Mouse (Mus musculus) 3134 (cell line): ENCODE measurements around the gene Ly6g5b.

Experiments used
- DNase-seq: peaks from one replicate; pipeline ENCODE4 v3.0.0-alpha.2; 2011; ENCODE audit warnings: low spot score; ENCODE audit not compliant: insufficient read length; ENCODE audit errors: extremely low read depth

The Ly6g5b gene

DNA sequence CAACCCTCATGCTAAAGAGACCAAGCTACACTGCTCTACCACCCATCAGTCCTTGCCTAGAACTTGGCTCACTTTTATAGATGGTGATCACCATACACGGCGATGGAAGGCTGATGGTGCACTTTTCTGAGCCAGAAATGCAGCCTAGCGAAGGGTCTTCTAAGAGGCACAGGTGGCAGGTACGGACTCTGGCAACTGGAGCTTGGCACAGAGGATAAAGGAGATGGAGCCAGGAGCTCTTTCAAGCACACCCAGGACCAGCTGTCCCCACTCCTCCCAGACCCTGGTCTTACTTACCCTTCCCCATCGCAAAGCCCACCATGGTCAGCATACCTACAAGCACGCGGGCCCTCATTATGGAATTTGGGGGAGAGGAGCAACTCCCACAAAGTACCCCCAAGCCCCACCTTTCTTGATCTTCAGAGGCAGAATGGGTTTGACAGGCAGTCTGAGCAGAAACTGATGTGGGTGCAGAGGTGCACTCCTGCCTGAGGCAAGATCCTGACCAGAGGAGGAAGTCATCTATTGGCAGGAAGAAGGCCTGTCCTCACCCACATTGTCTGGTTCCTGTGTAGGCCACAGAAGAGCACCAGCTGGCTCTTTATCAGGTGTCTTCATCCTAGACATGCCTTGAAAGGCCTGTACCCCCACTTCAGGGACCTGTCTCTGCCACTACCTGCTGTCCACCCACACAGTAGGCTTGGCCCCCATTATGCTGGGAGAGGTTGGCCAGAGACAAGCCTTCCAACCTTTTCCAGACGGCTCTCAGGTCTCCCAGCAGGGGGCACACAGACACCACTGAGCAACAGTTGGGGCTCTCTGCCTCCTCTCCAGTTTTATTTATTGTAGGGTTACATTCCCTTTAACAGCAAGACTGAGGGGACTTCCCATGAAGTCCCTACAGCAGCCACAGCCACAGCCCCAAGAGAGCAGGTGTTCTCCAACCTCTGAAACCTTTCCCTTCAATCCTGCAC, at the start of gene Ly6g5b:
Gene Ly6g5b, minus strand, starts transcription at position 383 of the 974 bp plus-strand sequence.
- DNase-seq, result no peak

DNA sequence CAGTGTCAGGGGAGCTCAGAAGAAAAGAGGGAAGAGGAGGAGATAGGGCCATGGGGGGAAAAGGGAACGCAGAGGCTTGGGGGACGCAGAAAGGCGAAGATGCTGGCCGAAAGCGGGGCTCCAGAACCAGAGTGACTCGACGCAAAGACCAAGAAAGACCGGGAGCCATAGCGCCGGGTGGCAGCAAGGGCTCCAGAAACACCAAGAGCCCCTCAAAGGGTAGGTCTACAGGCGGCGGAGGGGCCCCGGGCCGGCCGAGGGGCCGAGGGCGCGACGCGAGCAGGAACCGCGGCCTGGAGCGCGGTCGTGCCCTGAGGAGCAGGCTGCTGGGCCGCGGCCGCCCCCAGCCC, 49.0 kb upstream of the Ly6g5b start:
- no peak for DNase-seq

DNA sequence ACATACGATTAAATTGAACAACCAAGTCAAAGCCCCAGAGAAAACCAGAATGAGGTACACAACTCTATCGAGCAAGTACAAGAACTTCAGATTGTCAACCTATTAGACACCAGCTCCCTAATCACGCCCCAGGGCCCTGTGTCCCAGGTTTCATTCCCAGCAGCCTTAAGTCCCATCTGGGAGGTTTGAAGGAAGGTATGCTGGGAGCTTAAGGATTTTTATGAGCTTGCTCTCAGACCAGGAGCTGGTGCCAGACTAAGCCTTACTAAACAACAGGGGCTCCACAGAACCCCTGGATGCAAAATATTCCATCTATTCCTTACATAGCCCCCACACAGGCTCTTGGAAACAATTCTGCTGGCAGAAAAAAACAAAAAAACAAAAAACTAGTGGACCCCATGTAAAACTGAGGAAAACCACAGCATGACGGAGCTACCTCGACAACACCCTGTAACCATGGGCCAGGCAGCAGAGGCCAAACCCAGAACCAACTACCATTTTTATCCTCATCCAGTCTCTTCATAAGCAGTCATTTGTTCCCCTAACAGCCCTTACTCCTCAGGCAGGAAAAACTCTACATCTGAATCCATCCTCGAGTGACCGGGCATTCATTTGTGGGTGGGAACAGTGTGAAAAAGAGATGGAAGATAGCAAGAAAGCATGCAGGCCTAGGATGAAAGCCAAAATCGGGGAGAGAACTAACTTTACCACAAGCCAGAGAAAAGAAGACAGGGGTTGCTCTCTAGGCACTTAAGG, 48.3 kb upstream of the Ly6g5b start:
- DNase-seq, result no peak

DNA sequence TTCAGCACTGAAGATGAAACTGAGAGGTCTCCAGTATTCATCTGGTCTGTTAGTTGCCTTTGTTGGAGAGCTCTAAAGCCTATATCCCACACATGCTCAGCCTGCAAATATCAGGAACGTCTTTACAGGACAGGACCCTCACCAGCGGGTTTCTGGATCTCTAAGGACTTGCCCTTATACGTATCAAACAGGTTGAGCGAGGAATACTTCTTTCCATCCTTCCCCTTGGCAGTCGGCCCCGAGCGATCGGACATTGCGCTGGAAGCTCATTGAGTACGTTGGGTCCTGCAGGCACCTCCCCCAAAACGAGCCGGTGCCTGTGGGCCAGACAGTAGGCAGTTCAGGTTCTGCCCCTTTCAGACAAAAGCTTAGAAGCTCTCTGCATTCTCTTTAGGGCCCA, 47.5 kb upstream of the Ly6g5b start:
- no peak for DNase-seq

DNA sequence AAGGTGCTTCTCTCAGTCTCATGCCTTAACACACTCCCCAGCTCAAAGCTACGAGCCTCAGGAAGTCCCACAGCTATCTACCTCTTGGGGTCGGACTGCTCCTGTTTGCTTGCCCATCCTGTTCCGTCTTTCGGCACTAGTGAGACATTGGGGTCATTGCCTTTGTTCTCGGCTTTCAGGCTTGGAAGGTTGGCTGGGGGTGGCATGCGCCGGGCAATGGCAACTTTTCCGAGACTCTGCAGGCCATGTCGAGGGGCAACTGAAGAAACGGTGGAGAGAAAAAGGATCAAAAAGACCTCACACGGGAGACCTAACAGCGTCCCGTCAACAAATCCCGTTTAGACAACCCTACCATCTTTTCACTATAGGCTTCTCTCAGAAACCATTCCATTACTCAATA, 46.9 kb upstream of the Ly6g5b start:
- no peak for DNase-seq

DNA sequence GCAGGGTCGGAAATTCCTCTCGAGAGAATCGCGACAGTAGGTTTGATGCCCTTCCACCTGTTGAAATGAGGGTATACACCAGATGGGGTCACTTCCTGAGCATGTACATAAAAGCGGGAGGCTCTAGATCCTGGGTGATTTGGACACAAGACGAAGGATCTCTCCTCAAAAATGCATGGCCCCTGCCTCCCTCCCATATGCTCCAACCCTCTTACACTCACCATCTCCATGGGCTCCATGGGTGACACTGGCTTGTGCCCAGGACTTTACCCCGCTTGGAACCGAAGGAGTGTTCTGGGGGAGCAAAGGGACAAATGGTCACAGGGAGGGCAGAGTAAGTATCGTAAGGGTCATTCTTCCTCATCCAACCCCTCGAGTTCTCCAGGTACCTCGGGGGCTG, 46.2 kb upstream of the Ly6g5b start:
- no peak for DNase-seq

DNA sequence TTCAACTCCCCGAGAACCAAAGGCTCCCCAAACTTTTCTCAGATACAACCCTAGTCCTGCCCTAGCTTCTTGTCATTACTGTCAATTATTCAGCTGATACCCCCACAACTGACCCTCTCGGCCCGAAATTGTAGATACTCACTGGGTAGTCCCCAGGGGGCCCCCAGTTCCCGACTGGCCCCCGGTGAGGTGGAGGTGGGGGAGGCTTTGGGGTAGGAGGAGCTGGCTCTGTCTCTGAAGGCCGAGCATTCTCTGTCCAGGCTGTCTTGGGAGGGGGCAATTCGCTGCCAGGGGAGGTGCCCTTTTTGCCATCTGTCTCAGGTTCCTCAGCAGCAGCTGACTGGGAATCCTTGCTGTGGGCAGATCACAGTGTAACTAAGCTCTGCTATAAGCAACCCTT, 44.4 kb upstream of the Ly6g5b start:
- DNase-seq, result no peak

DNA sequence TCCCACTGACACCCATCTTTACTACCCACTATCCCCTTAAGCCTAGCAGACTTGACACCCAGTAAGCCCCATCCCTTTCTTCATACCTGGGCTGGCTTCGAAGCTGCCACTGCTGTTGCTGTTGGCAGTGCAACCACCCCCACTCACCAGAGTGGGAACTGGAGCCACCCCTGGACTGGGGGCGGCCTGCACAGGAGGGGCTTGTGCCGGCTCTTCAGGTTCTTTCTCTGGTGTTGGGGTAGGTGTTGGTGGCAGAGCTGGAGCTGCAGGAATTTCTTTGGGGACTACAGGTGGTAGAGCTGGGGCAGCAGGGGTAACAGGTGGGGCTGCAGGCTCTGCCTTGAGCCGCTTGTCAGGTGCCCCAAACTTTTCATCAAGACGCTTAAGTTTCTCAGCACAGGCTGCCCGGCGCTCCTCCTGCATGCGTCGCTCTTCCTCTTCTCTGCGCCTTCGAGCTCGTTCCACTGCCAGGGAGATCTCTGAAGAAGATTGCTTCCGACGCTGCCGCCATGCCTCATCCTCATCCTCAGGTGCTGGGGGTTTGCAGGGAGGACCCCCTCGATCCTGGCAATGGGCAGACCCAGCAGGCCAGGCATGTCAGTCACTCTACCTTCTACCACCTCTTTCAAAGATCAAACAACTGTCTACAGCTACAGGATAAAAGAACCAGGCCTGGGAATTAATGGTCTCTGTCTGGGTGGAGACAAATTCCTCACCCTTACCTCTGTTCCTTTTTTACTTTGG, 43.8 kb upstream of the Ly6g5b start:
- DNase-seq, result no peak

DNA sequence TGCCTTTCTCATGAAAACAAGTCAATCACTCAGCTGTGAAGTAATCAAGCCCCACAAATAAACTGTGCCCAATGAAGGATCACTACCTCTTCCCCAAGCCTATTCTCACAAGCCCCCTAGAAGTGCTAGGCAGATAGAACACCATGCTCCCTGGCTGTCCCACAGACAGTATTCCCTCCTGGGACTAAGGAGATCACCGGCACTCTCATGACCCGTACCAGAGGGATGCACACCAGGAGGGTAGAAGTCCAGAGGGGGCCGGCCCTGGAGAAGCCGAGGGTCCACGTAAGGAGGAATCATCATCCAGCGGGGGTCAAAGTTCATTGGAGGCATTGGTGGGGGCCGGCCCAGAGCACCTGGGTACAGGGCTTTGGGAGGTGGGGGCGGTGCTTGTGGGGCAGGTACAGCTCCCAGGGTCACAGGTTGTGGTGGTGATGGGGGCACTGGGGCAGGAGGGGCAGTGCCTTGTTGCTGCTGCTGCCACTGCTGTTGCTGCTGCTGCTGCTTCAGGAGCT, 42.5 kb upstream of the Ly6g5b start:
- no peak for DNase-seq

DNA sequence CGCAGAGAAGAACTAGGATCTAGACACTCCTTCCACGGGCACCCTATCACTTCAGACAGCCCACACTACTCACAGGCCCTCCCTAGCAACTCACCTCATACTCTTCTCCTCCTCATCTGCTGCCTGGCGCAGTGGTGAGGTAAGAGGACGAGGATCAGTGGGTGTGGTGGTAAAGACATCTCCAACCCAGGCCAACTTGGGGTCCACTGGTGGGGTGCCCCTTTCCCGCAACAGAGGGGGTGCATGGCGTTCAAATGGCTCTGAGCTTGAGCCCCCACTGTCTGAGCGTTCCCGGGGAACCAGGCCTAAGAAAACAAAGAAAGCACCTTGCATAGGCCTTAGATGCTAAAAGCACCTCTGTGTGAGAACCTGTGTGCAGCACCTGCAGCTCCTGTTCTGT, 42.0 kb upstream of the Ly6g5b start:
- no peak for DNase-seq

DNA sequence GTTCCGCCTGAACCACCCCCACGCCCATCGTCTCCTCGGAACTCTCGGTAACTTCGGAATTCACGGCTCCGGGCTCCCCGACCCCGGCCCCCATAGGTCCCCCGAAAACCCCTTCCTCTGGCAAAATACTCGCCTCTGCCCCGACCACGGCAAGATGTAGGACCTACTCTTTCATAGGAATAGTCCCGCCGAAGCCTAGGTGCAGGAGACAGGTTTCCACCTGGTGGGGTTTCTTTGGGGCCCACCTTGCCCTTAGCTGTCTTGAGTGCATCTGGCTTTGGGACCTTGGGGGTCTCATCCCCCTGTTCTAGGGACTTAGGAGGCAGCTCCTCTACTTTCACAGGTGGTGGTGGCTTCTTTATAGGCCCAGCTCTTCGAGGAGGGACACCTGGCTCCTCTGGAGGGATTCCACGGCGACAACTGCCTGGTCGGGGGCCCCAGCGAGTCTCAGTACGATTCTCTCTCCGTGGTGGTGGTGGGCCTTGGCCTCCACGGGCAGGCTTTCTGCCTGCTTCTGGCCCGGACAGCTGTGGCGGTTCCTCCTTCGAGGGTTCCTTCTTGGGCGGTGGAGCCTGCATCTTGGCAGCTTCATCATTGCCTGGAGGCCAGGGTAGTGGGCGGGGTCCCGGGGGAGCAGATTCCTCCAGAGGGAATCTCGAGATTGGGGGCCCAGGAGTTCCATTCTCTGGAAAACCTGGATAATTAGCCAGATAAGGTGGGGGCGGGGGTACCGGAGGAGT, 41.4 kb upstream of the Ly6g5b start:
- DNase-seq, result no peak

DNA sequence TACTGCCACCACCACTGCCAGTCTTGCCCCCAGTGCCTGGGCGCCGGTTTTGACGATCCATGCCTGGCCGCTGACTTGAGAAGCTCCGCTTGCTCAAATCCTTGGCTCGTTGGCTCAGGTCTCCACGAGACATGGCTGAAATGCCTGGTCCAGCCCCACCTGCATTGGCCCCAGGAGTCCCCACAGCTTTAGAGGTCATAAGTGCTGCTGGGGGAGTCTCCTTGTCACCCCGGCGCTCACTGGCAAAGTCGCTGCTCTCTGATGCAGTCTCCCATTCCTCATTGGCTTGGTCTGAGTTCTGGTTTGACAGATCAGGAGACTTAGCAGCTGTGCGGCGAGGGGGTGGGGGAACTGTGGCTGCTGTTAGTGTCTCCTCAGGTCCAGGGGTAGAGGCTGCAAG, 40.2 kb upstream of the Ly6g5b start:
- no peak for DNase-seq

DNA sequence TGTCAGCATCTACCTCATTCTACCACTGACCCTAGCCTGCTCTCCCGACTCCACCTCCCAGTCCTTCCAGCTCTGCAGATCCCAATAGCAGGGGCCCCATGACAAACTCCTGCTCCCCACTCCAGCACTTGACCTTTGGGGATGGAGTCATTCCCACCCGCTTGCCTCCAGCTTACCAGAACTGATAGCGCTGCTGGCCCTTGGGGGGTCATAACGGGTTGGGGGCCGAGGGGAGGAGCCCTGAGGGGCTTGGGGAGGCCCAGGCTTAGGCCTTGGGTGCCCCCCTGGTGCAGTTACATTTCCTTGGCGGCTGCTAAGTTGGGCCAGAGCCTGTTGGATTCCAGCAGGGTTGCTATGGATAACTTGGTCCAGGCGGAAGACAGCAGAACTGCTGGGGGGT, 39.4 kb upstream of the Ly6g5b start:
- DNase-seq, result no peak

DNA sequence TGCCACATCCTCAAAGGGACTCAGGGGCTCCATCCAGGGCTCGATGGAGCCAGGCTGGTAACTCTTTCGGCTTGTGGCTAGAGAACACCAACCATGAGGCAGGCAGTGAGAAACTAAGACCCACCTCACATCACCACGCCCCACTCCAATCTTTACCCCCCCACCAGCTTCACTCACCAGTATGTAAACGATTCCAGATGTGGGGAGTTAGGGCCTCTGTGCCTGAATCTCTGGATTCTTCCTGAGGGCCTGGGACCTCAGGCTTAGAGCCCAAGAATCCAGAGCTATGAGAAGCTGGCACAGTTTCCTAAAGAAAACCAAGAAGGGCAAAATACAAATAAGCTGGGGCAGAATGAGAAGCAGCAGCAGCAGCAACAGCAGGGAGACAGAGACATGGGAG, 38.7 kb upstream of the Ly6g5b start:
- no peak for DNase-seq

DNA sequence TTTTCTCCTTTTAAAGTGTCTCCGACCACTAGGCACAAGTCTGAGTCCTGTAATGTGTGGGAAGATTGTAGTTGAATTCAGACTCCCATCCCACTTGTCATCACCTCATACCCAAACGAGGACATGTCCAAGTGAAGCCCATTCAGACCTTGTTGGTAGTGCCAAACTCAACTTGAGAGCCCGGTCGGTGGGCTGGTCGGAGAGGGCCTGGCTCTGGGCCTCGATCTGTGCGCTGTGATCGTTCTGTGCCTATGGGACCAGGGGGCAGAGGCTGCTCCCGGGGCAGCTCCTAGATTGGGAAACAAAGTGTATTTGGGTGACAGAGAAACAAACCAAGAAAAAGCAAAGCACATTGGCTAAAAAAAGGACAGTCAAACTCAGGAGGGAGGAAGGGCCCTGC, 37.8 kb upstream of the Ly6g5b start:
- no peak for DNase-seq

DNA sequence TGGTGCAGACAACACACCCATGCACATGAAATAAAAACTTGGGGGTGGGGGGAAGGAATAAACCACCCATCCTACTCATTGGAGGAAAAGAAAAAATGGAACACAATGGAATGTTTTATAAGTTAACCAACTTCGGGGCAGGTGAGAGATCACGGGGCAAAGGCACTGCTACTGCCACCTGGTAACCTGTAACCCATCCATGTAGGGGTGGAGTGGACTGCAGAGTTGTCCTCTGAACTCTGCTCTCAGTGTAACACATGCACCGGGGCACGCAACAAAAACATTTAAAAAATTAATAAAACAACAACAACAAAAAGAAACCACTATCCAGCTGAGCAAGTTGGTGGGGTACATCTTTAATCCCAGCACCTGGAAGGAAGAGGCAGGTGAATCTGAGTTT, 36.9 kb upstream of the Ly6g5b start:
- no peak for DNase-seq

DNA sequence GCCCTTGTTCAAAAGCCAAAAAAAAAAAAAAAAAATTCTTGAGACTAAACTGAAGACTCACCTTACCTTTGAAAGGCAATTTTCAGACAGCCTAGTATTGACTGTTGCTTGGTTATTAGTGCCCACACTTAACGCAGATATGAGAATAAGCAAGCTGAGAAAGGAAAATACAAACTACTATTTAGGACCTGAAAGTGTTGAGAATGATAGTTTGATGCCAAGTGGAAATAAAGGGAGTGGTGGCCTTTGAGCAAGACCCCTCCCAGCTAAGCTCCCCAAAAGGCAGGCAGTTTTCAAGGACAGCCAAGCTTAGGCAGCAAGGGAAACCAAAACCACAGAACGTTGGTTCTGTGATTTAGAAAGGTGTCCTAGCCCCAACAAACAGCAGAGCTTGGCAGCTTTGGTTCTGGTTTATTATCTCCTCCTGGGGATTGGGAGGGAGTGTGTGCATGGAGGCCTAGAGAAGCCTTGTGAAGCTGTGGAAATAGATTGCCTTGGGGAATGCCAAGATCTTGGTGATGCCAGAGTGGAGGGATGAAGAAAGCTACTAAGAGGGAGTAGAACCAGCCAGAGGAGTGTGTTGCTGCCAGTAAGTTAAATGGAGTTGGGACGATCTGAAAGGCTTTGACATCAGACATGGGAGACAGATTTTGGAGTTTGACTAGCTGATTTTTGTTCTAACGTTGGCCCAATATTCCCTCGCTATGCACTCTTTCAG, 32.9 kb upstream of the Ly6g5b start:
- no peak for DNase-seq

DNA sequence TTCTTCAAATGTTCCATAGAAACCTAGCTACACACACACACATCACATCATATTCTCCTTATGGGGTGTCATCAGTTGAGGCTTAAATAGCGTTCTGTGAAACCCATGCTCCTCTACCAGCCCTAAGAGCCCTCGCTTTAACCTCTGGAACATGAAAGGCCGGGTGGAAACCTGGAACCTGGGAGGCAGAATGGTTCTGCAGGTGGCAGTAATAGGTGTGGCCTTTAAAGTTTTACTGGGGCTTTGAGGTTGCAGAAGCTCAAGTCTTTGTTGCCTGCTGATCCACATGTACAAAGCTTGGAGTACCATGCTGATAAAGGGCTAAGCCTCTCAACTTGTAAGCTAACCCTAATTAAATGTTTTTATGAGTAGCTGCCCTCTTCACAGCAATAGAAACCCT, 32.1 kb upstream of the Ly6g5b start:
- DNase-seq, result no peak

DNA sequence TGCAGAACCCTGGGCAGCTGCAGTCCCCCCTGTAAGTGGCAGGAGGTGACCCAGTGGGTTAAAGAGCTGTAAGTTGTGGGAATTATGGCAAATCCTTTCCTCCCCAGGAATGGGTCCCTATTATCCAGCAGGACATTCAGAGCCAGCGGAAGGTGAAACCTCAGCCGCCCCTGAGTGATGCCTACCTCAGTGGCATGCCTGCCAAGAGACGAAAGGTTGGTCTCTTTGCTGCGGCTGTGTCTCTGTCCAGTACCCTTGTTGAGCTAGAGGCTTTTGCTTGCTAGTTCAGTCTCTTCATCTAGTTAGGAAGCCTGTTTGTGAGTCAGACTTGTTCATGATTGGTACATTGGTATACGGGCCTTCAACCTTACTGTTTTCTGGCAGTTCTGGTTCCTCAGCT, 30.9 kb upstream of the Ly6g5b start:
- no peak for DNase-seq

DNA sequence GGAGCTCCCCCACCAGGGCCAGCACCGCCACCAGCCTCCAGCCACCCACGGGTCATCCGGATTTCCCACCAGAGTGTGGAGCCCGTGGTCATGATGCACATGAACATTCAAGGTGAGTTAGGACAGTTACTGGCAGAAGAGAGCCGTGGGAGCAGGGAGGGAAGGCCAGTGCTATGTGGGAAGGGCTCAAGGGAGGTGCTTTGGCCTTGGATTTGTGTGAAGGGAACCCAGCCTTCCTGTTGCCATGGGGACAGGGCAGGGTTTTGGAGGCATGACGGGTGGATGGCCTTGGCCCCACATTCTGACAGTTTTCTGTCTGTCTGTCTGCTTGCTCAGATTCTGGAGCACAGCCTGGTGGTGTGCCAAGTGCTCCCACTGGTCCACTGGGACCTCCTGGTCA, 26.7 kb upstream of the Ly6g5b start:
- DNase-seq, result no peak
